Mouse (Mus musculus) C2C12 (cell line): ENCODE data around the gene Sema4g. TPM values are rescaled to one million over a fixed set of nuclear protein-coding genes. Genes with fewer than 3 reads are reported as not detected.

Experiments used
- H3K27me3 ChIP-seq: one replicate; pipeline ENCODE4 v1.6.1; 2011; ENCODE audit not compliant: control insufficient read depth, insufficient read depth, insufficient read length
- H3K36me3 ChIP-seq: one replicate; pipeline ENCODE4 v1.6.1; 2011; ENCODE audit not compliant: control insufficient read depth, insufficient read depth
- H3K4me3 ChIP-seq: one replicate; pipeline ENCODE4 v1.5.1; 2011; ENCODE audit warnings: mild to moderate bottlenecking, control low read depth; ENCODE audit not compliant: poor library complexity, insufficient read depth, severe bottlenecking
- H3K79me2 ChIP-seq: one replicate; pipeline ENCODE4 v1.6.1; 2011; ENCODE audit not compliant: control insufficient read depth, insufficient read depth
- H3K79me3 ChIP-seq: one replicate; pipeline ENCODE4 v1.6.1; 2011; ENCODE audit warnings: low read depth, control low read depth
- H3ac ChIP-seq: one replicate; pipeline ENCODE3; 2011; ENCODE audit warnings: low read depth; ENCODE audit not compliant: control insufficient read depth, insufficient read length
- CEBPB ChIP-seq: IDR thresholded peaks from one replicate; pipeline ENCODE4 v1.6.1; 2011; ENCODE audit warnings: low read depth, mild to moderate bottlenecking, control low read depth, moderate library complexity
- CTCF ChIP-seq: IDR thresholded peaks from one replicate; pipeline ENCODE4 v1.5.1; 2011; ENCODE audit not compliant: control insufficient read depth, insufficient read depth, insufficient read length
- FOSL1 ChIP-seq: IDR thresholded peaks from one replicate; pipeline ENCODE4 v1.8.0; 2011; ENCODE audit warnings: mild to moderate bottlenecking, low read length; ENCODE audit not compliant: poor library complexity, insufficient read depth, severe bottlenecking
- MAX ChIP-seq: IDR thresholded peaks from one replicate; pipeline ENCODE4 v1.6.1; 2011; ENCODE audit warnings: mild to moderate bottlenecking, control low read depth
- MYOD1 ChIP-seq: IDR thresholded peaks from one replicate; pipeline ENCODE4 v1.6.1; 2011; ENCODE audit warnings: low read depth; ENCODE audit not compliant: control insufficient read depth, insufficient read length
- MYOG ChIP-seq: IDR thresholded peaks from one replicate; pipeline ENCODE4 v1.6.1; 2011; ENCODE audit not compliant: control insufficient read depth, insufficient read length; ENCODE audit errors: extremely low read depth
- USF1 ChIP-seq: IDR thresholded peaks from one replicate; pipeline ENCODE4 v1.6.1; 2011; ENCODE audit warnings: low read depth, mild to moderate bottlenecking, control low read depth, moderate library complexity
- polyA plus RNA-seq: library from polyadenylated mRNA; unstranded; fragments of >200 nt; fragmentation: generic; extraction: Trizol; gene quantifications from one replicate; pipeline ENCODE4 v1.2.1, GENCODE M21; 2012; ENCODE audit warnings: missing spikeins

Gene Sema4g
- polyA plus RNA-seq, 1 experiment = 0.30 TPM

DNA sequence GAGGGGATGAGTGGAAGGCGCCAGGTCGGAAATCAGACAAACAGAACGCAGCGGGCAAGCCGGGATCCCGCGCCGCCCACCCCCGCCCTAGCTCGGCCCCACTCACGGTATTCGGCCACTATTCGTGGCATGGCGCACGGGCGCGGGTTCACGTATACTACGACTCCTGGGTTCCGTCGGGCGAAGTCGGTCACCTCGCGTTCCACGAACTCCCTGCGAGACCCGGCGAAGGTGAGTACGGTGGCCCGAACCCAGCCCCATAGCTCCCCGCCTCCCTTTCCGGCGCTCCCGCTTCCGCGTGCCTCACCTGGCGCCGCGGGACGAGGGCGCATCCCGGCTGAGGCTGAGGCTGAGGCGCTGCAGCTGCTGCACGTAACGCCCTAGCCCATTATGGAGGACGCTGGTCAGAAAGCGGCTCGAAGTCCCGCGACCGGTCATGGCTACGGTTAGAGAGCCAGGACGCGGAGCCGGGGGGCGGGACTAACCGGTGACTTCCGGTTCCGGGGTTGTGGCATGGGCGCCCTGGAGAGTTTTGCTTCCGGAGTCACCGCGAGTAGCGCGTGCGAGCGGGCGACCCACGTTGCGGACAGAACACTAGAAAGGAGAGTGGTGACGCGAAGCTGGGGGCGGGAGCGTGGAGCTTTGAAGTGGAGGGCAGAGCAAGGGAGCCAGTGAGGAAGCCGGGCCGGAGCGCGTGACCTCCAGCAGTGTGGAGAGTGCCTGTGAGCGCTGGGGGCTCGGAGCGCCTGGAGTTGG, 17.2 kb downstream of the Sema4g start, which contains the start of gene Mrpl43:
TSS of gene Mrpl43 (minus strand) at position 486 of the 756 bp plus-strand sequence.
- Histone ChIP-seq H3K79me3 (peaks cover 28% of the 10 kb centered on the region), H3K36me3 (peaks cover 47% of the 10 kb centered on the region), H3K79me2 (peaks cover 52% of the 10 kb centered on the region), H3ac (peak within 1 kb of the TSS; percentile 82), H3K4me3 (peak within 1 kb of the TSS; percentile 91), H3K27me3 (no peaks in the 10 kb centered on the region)
- TF ChIP-seq USF1 (peak; percentile 56), MYOG (no peak), MAX (peak; percentile 97), CTCF (no peak), CEBPB (no peak), MYOD1 (no peak)

DNA sequence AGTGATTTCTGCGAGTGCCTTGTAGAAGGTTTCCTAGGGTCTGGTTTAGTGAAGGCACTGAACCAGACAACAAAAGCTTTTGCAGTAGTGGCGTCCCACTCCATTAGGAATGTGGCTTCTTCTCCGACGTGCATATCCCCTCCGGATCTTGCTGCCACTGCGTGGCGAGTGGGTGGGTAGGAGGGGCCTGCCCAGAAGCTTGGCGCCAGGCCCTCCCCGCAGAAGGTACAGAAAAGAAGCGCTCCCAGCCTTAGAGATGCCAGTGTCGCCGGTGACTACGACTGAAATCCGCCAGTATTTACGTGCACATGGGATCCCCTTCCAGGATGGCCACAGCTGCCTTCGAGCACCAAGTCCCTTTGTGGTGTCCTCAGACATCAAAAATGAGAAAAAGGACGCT, 18.1 kb downstream of the Sema4g start:
- H3K4me3 ChIP-seq = peak overlapping the region; percentile 91
- H3ac ChIP-seq = peak overlapping the region; percentile 82
- TF ChIP-seq CTCF (no peak), MAX (no peak), CEBPB (no peak), USF1 (no peak), MYOG (no peak), MYOD1 (no peak), FOSL1 (no peak)
- H3K27me3 ChIP-seq = no peaks in the 10 kb centered on the region
- peaks cover 28% of the 10 kb centered on the region for H3K79me3 ChIP-seq
- peaks cover 56% of the 10 kb centered on the region for H3K36me3 ChIP-seq
- peaks cover 52% of the 10 kb centered on the region for H3K79me2 ChIP-seq

DNA sequence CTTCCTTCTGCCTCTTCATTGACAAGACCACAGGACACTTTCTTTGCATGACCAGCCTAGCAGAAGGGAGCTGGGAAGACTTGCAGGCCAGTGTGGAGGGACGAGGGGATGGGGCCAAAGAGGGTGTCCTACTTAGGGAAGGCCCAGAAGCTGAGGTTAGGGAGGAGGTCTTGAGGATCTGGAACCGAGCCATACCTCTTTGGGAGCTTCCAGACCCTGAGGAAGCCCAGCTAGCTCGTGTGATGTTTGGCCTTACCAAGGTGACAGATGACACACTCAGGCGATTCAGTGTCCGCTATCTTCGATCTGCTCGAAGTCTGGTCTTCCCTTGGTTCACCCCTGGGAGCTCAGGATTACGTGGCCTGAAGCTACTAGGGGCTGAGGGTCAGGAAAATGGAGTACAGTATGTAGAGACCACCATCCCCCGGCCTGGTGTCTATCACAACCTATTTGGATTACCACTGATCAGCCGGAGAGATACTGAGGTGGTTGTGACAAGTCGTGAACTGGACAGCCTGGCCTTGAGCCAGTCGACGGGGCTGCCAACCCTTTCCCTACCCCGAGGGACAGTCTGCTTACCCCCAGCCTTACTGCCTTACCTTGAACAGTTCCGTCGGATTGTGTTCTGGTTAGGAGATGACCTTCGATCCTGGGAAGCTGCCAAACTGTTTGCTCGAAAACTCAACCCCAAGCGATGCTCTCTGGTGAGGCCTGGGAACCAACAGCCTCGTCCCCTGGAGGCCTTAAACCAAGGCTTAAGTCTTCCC, 18.7 kb downstream of the Sema4g start:
- H3K36me3 ChIP-seq = peaks cover 60% of the 10 kb centered on the region

DNA sequence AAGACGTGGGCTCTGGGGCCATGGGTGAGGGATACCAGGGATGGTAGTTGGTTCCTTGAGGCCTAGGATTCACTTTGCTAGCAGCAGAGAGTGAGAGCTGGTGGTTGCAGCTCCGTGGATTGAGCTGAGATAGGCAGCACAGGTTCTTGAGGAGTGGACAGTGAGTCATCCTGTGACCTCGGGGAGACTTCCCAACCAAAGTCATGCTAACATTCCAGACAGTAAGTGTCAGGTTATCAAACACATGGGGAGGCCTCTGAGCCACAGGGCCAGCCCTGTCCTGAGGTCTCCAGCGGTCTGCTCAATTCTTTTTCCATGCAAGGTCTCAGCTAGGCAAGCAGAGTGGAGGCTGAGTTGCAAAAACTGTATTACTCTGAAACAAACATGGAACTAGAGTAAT, 21.7 kb downstream of the Sema4g start:
- Histone ChIP-seq H3K4me3 (no peak overlapping the region), H3K79me3 (peaks cover 22% of the 10 kb centered on the region), H3ac (no peak overlapping the region), H3K27me3 (no peaks in the 10 kb centered on the region), H3K36me3 (peaks cover 39% of the 10 kb centered on the region), H3K79me2 (peaks cover 38% of the 10 kb centered on the region)
- TF ChIP-seq MYOG (no peak), MYOD1 (no peak), FOSL1 (no peak), CTCF (no peak), MAX (no peak), USF1 (no peak), CEBPB (no peak)

More for the DNA sequence above, 18.7 kb downstream of the Sema4g start:
- Histone ChIP-seq H3K79me2 (peaks cover 52% of the 10 kb centered on the region), H3ac (peak overlapping the region; percentile 82), H3K79me3 (peaks cover 28% of the 10 kb centered on the region), H3K27me3 (no peaks in the 10 kb centered on the region), H3K4me3 (peak overlapping the region; percentile 91)
- TF ChIP-seq MYOG (no peak), CEBPB (no peak), CTCF (no peak), MAX (no peak), USF1 (no peak), FOSL1 (no peak), MYOD1 (no peak)

DNA sequence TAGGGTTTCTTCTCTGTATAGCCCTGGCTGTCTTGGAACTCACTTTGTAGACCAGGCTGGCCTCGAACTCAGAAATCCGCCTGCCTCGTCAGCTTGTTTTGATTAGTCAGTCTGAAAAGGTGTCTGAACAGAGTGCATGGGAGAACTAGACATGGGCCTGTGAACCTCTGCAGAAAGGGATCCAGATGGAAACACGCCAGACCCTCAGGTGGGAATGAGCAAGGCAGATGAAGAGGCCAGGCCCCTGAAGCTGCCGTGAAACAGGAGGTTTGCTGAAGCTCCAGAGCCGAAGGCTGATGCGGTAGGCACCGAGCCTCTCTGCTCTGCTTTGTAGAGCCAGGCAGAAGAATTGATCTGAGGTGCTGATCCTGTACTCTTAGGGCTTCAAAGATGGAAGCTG, 23.3 kb downstream of the Sema4g start:
- peaks cover 28% of the 10 kb centered on the region for H3K79me2 ChIP-seq
- peaks cover 39% of the 10 kb centered on the region for H3K36me3 ChIP-seq
- H3K79me3 ChIP-seq = peaks cover 16% of the 10 kb centered on the region
- TF ChIP-seq USF1 = no peak
- TF ChIP-seq MYOD1 = no peak
- no peaks in the 10 kb centered on the region for H3K27me3 ChIP-seq
- no peak overlapping the region for H3K4me3 ChIP-seq
- H3ac ChIP-seq = no peak overlapping the region

DNA sequence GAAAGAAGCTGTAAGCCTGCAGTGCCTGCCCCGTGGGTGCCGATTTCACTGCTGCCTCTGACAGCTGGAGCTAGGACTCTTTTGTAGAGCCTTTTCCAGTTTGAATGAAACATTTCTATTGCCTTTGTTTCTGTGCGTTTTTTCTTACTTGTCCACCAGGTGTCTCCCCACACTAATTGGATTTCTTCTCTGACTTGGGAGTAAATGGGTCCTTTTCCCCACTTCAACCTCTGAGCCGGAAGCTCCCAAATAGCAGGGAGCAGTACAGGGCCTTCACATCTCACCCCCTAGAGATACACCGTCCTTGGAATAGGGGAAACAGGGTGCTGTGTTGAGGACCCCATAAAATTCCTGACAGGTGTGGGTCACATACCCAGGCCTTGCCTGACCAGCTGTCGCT, 23.7 kb downstream of the Sema4g start:
- TF ChIP-seq MYOG = no peak
- TF ChIP-seq MYOD1 = no peak
- TF ChIP-seq FOSL1 = no peak
- no peak for TF ChIP-seq MAX
- no peak for TF ChIP-seq USF1
- TF ChIP-seq CTCF = no peak
- TF ChIP-seq CEBPB = no peak
- H3K79me3 ChIP-seq = peaks cover 12% of the 10 kb centered on the region
- peaks cover 35% of the 10 kb centered on the region for H3K36me3 ChIP-seq
- H3ac ChIP-seq = no peak overlapping the region
- H3K27me3 ChIP-seq = no peaks in the 10 kb centered on the region
- H3K4me3 ChIP-seq = no peak overlapping the region
- H3K79me2 ChIP-seq = peaks cover 23% of the 10 kb centered on the region
